Mouse (Mus musculus): ENCODE results near the gene Bicc1.

DNA sequence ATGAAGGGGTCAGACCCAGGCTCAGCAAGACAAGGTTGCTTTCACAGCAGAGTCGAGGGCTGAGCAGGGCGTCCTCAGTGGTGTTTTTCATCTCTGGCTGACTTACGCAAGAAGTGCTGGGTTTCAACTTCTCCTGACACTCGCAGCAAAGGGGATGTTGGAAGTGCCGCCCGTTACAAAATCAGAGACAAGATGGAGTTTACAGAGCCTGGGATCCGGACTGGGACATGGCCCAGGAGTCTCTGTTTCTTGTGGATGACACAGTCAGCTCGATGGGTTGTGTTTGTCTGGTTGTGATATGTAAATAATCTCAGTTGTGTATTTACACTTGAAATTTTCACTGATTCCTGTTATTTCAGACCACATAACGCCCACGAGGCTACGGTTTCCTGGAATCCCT, 33.4 kb upstream of the Bicc1 start:
- TF ChIP-seq CTCF (IDR thresholded peaks at IDR 0.05 in 2 of 3, conservative IDR thresholded peaks at IDR 0.05 in 1 of 3; ENCODE audit: control insufficient read depth in 1 of 3, insufficient read depth in 1 of 3, low read depth in 2 of 3, low read length in 3 of 3, poor library complexity in 1 of 3, severe bottlenecking in 1 of 3) (no peak), ZC3H11A (IDR thresholded peaks at IDR 0.05; ENCODE audit: low read depth, low read length) (no peak), USF2 (IDR thresholded peaks at IDR 0.05; ENCODE audit: borderline replicate concordance in 1 of 2, insufficient read depth in 1 of 2, low read depth in 1 of 2, low read length in 2 of 2) (no peak), RCOR1 (IDR thresholded peaks at IDR 0.05; ENCODE audit: low read depth, low read length) (no peak), EP300 (IDR thresholded peaks at IDR 0.05; ENCODE audit: low read depth in 1 of 2, low read length in 2 of 2) (no peak), TAL1 (IDR thresholded peaks at IDR 0.05; ENCODE audit: low read length) (no peak), MAFK (IDR thresholded peaks at IDR 0.05; ENCODE audit: borderline replicate concordance, low read depth, low read length) (no peak)

All from MEL (cell line).